Mouse (Mus musculus) CD8-positive naive resting alpha-beta T cell, adult 2 months (primary cell): Measurements from ENCODE around the gene Mark3.

Experiments used
- DNase-seq, 2 experiments: peaks; one replicate each; pipeline ENCODE4 v3.0.0; 2022; ENCODE audit warnings: low read depth in 2 of 2, low spot score in 2 of 2

The Mark3 gene

DNA sequence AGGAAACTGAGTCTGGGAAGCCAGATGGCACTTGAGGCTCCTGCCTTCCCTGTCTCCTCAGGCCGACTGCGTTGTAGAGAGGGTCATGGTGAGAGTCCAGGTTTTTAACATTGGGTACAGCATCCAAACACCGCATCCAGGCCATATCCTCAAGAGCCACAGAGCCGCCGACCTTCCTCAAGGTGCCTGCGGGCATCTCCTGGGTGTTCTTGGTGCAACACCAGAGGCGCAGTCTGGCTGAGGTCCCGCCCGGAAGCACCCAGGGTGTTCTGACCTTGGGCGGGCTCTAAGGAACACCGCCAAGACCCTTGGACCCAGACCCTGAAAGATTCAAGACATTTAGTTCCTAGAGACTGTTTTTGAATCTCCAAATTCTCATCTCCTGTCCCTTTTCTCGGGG, 98.3 kb downstream of the Mark3 start:
- no peak for DNase-seq

DNA sequence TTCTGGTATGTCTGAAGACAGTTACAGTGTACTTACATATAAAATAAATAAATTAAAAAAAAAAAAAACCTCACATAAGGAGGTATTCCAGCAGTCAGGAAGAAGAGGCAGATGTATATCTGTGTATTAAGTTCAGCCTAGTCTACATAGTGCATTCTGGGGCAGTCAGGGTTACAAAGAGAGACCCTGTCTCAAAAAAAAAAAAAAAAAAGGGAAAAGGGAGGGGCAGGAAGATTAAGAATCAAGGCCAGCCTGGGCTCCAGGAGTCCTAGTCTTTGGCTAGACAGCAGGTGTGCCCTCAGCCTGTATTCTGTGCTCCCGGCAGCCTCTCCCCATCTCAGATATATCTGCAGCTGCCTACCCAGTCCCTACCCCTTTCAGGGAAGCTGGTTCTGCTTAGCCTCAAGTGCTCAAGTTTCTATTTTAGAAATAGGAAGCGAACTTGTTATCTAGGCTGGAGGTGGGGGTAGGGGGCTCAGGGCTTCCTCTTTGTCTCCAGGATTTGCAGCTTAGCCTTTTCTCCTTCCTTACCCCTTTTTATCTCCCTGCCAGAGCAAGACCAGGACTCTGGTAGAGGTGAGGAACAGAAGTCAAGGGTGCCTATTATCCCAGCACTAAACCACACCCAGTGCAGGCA, 100.6 kb downstream of the Mark3 start:
- DNase-seq = no peak

DNA sequence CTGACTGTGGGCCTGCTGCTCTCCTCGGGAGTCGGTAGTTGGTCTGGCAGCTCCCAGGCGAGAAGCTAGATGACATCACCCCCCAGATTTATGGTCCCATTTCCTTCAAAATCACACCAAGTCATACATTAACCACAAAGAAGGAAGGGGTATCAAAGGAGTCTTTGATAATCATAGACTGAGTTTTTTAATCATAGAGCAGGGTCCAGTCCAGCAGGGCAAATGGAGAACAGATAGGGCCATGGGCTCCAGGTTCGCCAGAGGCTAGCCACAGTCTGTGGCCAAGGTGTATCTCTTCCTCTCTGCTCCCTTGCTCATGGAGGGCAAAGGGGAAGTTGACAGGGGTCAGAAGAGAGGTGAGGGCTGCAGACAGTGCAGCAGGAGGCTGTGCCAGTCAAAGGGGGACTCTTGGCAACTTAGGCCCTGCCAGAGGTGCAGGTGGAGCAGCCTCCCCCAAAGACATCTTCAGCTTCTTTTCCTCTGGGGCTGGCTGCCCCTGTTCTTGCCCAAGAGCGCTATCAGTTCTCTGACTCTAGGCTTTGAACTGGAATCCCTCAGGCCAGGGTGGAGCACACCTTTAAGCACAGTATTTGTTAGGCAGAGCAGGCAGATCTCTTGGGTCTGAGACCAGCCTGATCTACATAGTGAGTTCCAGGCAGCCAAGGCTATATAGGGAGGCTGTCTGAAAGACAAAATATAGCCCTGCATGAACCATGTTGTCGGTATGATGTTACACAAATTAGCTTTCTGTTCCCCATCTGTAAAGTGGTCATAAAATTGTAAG, 101.7 kb downstream of the Mark3 start:
- DNase-seq = no peak

DNA sequence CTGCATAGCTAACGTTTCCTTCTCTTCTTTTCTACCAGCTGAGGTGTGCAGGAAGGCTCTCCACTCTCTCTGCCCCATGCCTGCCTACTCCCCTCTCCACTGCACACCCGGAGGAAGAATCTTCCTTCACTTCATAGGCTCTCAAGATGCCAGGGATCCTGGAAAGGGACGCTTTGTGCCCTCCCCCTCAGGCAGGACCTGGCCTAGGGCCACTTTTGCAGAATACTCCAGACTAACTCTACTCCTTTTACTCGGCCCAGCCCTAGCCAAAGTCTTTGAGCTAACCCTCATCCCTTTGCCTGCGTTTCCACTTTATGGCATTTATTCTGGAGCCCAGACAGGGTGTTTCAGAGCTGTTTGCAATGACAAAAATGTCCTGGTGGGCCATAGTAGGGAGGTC, 103.1 kb downstream of the Mark3 start:
- DNase-seq = no peak

DNA sequence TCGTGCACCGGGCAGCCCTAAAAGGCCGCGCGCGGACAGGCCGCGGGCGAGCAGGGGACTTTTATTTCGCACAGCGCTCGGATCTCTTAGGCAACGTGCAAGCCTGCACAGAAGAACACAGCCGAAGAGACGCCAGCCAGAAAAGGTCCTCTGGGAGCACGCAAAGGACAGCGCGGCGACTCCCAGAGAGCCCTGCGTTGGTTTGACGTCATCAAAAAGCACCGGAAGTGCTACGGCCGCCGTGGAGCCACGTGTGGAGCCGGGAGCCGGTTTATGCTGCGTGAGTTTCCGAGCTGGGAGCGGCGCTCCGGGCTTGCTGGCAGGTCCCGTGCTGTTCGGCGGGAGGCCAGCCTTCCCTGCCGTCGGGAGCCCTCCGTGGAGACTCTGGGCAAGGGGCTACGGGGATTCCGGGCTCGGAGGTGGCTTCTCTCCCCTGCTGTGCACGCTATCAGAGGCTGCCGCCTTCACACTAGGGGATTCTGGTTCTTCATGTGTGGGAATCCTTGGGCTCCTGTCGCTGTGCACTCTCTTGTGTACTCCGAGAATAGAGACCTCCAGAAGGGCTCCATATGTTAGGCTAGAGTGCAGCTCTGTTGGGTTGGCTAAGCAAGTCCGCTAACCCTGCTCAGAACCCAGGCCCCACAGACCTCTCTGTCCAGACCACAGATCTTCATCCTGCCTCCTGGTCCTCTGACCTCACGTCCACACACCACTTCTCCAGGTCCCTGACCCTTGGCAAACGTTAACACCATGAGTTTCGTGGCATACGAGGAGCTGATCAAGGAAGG, 103.8 kb downstream of the Mark3 start, which contains the start of gene Trmt61a:
Gene Trmt61a, plus strand, starts transcription at position 224 of the 788 bp plus-strand sequence.
- peak; percentile 80 to 84 for DNase-seq

DNA sequence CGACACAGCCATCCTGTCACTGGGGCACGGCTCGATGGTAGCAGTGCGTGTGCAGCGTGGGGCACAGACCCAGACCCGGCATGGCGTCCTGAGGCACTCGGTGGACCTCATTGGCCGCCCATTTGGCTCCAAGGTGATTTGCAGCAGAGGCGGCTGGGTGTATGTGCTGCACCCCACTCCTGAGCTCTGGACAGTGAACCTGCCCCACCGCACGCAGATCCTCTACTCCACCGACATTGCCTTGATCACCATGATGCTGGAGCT, 104.3 kb downstream of the Mark3 start:
- DNase-seq = no peak

DNA sequence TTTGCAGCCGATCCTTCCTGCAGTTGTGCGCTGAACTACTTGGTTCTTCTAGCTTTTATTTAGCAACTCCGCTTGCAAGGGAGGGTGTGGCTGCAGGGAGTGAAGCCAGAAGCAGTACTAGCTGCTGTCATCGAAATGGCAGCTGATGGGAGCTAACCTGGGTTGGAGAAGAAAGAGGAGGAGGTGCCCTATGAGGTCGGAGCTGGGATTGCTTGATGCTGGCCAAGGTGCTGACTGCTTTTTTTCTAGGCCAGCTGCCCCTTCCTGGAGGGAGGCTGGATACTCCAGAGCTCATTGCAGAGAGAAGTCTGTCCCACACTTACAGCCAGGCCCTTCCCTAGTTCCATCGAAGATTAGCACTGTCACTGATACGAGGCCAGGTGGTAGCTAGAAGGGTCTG, 104.7 kb downstream of the Mark3 start:
- no peak for DNase-seq

DNA sequence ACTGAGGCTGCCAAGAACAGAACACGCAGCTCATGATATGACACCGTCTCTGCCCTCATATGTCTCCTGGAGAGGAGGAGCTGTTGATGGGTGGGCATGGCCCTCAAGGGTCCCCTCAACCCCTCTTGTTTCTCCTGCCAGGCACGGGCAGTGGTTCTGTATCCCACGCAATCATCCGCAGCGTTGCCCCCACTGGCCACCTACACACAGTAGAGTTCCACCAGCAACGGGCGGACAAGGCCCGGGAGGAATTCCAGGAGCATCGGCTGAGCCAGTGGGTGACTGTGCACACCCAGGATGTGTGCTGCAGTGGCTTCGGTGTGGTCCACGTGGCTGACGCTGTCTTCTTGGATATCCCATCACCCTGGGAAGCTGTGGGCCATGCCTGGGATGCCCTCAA, 106.3 kb downstream of the Mark3 start:
- no peak for DNase-seq

DNA sequence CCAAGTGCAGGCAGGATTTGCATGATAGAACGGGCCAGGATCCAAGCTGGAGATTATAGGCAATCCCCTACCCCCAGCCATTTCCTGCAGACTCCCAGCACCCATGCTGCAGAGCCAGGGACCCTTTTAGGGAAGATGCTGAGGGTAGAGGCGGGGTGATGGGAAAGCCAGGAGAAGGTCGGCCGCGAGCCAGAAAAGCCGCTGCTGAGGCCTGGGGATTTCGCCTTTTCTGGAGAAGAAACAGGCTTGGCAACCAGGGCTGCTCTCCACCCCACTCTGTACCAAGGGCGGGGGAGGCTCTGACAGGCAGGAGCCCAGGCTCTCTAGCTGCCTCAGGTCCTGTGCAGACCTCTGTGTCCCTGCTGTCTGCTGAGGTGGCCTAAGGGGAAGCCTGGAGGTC, 107.0 kb downstream of the Mark3 start:
- DNase-seq = no peak

DNA sequence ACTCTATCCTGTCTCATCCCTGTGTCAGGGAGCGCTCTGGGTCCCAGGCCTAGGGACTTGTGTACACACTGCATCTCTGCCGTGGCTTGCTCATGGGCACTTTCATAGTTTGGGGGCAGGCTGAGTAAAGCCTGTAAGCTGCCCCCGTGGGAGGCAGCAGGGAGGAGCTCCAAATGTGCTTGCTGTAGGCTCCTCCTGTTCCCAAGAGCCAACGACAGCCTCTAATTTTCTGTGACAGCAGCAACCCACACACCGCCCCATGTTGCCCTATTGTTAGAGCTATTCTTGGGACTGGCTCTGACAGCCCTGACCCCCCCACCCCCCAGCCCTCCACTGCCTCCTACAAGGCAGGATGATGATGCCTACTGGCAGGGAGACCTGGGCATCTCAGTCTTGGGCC, 107.7 kb downstream of the Mark3 start:
- DNase-seq = no peak

DNA sequence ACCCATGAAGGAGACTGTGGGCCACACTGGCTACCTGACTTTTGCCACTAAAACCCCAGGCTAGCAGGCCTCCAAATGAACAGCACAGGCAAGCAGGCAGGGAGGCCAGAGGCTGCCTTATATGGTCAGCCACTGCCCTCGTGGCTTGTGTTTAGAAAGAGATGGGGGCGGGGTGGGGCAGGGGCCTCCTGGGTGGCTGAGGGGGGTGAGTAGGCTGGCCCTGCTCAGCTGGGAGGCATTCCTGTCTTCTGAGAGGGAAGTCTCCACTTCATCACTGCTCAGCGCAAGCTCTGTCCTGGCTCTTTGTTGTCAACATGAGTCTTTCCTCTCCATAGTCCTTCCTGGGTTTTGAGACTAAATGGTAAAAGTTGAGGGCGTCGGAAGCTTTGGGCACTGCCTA, 108.5 kb downstream of the Mark3 start:
- DNase-seq = no peak

DNA sequence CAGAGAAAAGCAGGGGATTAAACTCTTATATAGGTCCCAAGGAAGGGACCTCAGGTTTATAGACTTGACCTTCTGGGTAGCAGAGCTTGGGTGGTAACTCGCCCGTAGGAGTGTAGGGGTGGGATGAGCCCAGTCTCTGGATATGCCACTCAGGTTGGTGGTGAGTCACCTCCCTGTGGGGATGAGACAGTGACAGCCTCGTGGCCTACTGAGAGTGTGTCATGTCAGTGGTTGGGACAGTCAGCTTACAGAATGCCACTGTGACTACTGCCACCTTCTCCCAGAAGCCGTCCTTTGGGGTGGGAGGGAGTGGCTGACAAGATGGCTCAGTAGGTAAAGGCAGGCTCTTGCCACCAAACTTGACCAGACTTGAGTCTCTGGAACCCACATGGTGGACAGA, 112.1 kb downstream of the Mark3 start:
- DNase-seq = no peak

DNA sequence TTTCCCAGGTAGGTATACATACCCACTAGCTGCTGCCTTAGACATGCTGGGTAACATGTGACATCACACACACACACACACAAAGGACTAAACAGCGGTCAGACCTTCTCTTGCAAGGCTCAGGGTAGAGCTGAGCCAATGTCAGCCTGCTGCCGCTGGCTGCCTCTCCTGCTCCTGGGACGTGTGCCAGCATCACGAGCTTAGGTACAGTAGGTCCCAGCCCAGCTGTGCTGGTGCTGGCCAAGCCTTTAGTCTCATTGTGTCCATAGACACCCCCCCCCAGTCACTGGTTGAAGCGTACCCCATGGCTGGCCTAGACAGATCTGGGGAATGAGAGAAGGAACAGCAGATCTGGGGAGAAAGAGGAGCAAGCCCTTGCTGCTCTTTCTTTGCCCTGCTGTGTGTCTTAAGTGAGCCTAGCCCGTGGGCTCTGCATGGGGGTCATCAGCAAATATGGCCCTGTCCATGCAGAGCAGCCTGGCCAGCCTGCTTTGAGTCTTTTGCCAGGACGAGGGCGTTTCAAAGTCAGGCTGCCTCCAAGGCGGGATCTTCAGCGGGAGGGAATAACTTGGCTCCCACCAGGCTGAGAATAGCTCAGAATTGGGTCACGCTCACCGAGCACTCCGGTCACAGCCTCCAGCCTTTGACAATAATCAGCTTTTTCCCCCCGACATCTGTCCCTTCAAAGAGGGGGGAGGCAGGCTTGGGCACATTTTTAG, 113.2 kb downstream of the Mark3 start:
- DNase-seq = no peak

DNA sequence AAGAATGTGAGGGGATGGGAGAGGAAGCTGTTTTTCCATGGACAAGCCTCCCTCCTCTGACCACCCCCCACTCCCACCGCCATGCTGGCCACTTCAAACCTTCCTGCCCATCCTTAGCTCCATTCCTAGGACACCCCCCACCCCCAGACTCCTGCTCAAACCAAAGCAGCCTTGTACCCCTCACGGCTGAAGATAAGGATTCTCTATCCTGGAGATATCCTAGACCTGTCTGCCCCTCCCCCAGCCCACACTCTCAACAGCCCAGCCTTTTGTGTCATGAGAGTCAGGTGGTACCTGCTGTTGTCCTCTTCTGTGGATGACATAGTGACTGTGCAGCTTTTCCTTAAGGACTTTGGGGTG, 113.7 kb downstream of the Mark3 start:
- DNase-seq = no peak

DNA sequence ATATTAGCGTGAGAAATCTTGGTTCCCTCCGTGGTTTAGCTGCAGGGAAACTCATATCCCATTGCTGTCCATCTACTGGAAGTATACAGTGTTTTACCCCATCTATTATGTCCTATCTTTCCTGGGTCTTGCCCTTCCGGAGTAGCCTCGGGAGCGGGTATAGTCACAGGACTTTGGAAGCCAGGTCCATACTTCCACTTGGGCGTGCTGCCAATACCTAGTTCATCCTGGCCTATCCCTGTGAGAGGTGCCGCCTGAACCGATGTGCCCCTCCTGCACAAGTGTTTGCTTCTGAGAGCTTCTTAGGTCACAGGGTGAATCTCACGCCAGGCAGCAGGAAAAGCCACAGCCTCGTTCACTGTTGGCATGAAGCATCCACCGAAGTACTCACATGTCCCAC, 115.1 kb downstream of the Mark3 start:
- no peak for DNase-seq

DNA sequence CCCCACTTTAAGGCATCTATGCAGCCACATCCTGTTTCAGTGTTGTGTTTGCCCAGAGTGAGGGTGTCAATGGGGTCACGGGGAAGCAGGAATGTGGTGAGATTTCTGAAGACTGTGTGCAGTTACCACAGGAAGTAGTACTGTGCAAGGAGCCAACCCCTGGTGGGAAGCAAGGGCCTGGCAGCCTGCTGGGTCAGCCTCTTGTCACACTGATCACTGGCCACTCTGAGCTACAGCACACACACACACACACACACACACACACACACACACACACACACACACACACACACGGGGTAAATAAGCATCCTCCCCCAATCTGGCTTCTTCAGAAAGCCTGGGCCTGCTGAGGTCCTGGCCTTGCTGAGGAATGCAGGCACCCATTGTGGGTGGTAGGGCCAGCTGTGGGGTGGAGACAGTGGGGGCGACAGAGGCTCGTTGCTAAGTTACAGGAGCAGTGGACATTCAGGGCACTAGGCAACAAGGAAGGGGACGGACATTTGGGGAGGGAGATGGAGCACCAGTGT, 117.1 kb downstream of the Mark3 start:
- DNase-seq = peak; percentile 72 to 80

DNA sequence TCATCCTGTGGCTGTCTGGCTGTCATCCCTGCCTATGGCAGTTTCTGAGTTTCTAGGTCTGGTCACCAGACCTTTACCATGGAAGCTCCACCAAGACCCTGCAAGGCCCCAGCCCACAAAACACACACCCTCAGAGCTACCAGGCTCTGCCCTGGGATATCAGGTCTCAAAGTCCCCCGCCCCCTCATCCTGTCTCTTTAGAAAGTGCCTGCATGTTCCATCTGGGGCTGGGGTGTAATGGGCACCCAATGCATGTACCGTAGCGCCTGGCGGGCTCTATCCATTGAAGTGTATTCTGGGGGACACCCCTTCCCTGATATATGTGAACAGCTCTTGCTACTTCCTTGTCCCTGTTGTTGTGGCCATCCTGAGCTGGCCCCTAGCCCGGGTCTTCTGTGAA, 118.6 kb downstream of the Mark3 start:
- DNase-seq = no peak

DNA sequence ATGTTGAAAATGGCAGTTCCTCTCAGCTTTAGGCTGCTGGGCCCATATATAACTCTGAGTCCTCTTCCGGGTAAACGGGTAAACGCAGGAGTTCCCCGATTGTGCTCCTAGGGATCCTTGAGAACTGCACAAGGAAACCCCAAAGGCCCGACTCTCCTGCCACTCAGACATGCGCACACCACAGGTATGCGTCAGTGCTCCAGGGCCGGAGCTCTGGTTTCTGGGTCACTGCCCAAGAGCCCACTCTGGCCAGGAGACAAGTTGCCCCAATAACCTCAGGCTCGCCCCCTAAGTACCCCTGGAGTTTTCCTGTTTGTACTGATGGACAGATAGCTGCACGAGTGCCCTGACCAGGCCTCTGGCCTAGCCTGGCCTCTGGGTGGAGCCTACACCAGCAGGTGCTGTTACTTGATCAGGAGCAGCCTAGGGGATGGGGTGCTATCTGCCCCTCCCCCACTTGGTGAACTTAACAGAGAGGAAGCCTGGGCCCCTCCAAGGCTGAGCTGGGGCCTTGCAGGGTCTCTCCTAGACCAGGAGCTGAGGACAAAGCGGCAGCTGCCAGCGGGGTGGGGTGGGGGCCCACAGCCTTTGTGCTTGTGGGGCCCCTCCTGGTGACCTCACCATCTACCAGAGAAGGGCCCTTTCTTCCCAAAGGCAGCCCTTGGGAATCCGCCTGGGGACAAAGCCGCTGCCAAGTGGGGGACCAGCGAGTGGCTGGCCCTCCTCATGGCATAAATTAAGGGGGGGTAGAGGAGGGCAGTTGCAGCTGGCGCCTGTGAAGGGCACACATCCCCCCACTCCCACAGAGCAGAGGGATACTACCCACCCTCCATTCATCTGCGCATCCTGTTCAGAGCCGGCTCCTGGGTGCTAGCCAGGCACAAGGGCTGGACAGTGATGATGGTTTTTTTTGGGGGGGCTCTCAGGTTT, 119.3 kb downstream of the Mark3 start:
- no peak for DNase-seq

DNA sequence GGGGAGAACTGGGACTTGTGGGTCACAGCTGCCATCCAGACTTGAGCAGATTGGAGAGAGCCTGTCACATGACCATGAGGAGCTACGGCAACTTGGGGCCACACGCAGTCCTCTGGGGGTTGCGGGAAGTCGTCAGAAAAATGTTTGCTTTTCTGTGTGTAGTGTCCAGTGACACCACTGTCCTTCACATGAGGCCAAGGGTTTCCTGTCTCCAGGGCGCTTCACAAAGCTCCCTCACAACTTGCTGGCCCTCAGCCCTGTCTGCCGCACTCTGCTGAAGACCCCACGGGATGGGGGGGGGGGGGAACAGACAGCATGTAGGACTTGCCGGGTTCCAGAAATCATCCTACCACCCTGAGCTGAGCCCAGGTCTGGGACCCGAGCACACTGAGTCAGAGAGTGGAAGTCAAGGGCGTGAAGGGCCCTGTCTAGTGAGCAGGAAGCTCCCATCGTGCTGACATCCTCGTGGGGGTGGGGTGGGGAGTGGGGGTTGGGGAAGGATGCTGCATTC, 120.0 kb downstream of the Mark3 start:
- no peak for DNase-seq
